Comparison of ENCODE assay signal across 12 mouse cellular contexts in genomic region chr11:44103841-44104191, GRCm38 (mm10).
A peak's percentile ranks its signal among the peaks of the same experiment; 100 is the strongest.
DNase-seq lines count a peak whose midpoint lies in the region; ATAC-seq lines count a peak whose summit lies in the region.
"Had no signal": no experiment of that assay in that cellular context is flagged by ENCODE, and none has a peak within 500 bp of the region (broad histone marks: within the 10 kb centered on the region; RNA-seq: fewer than 3 reads in every experiment).

No protein-coding gene starts in this region.

- no peaks in the 10 kb centered on the region for H3K27me3 ChIP-seq in forebrain, embryonic 14.5 days (replicated peaks; ENCODE audit: control insufficient read depth, insufficient read depth, low read length)
- H3K27me3 ChIP-seq in forebrain, embryonic 12.5 days: no peaks in the 10 kb centered on the region
- no peaks in the 10 kb centered on the region for H3K27me3 ChIP-seq in forebrain, embryonic 16.5 days (replicated peaks; ENCODE audit: control insufficient read depth, insufficient read depth, low read length)
- no peaks in the 10 kb centered on the region for H3K27me3 ChIP-seq in neural tube, embryonic 14.5 days (ENCODE audit: control insufficient read depth, insufficient read depth, low read length)

- no peaks in the 10 kb centered on the region for H3K9me3 ChIP-seq in forebrain, embryonic 14.5 days (replicated peaks; ENCODE audit: control insufficient read depth, low read length)
- no peaks in the 10 kb centered on the region for H3K9me3 ChIP-seq in forebrain, embryonic 12.5 days
- no peaks in the 10 kb centered on the region for H3K9me3 ChIP-seq in forebrain, embryonic 16.5 days (ENCODE audit: control insufficient read depth, low read length)
- no peaks in the 10 kb centered on the region for H3K9me3 ChIP-seq in neural tube, embryonic 14.5 days (ENCODE audit: control insufficient read depth, low read length)

- peak; percentile 80 for DNase-seq in forebrain, embryonic 14.5 days (ENCODE audit: low spot score)
- DNase-seq in lung, postnatal 10 days: peak; percentile 3
- no peak for DNase-seq in lung, postnatal 4 days
- DNase-seq in left cerebral cortex, postnatal 25 days (ENCODE audit: low spot score in 2 of 2): no peak
- DNase-seq: cerebellum, adult 2 months; gastrocnemius, postnatal 36 days; kidney, adult 2 months; kidney, postnatal 36 days; thymus, postnatal 36 days had no signal

- no peak overlapping the region for H3K27ac ChIP-seq in forebrain, embryonic 14.5 days (ENCODE audit: low read depth, low read length)
- no peak overlapping the region for H3K27ac ChIP-seq in forebrain, embryonic 12.5 days
- H3K27ac ChIP-seq in forebrain, embryonic 16.5 days (ENCODE audit: low read length): no peak overlapping the region
- H3K27ac ChIP-seq in neural tube, embryonic 14.5 days (ENCODE audit: low read depth, low read length): no peak overlapping the region

- ATAC-seq in forebrain, embryonic 14.5 days: peak; percentile 81; the same call in 1 of the 2 replicates
- no peak for ATAC-seq in forebrain, embryonic 12.5 days (ENCODE audit: low FRiP score)
- peak; percentile 84 for ATAC-seq in forebrain, embryonic 16.5 days
- peak; percentile 77 for ATAC-seq in neural tube, embryonic 14.5 days (ENCODE audit: low read depth)

- H3K4me1 ChIP-seq in forebrain, embryonic 14.5 days (ENCODE audit: control insufficient read depth, insufficient read depth, low read length): 0 out of 2 replicates have a peak, but pooled peaks cover 3% of the 10 kb centered on the region
- H3K4me1 ChIP-seq in forebrain, embryonic 12.5 days: no peaks in the 10 kb centered on the region
- peaks cover 7% of the 10 kb centered on the region; the same call in 1 of the 2 replicates for H3K4me1 ChIP-seq in forebrain, embryonic 16.5 days (replicated peaks; ENCODE audit: control insufficient read depth, insufficient read depth, low read length)
- H3K4me1 ChIP-seq in neural tube, embryonic 14.5 days (ENCODE audit: control insufficient read depth, insufficient read depth, low read length): peaks cover 6% of the 10 kb centered on the region

- no peaks in the 10 kb centered on the region for H3K36me3 ChIP-seq in forebrain, embryonic 14.5 days (ENCODE audit: control insufficient read depth, insufficient read depth, low read length)
- H3K36me3 ChIP-seq in forebrain, embryonic 12.5 days (replicated peaks): no peaks in the 10 kb centered on the region
- no peaks in the 10 kb centered on the region for H3K36me3 ChIP-seq in forebrain, embryonic 16.5 days (ENCODE audit: control insufficient read depth, insufficient read depth)
- no peaks in the 10 kb centered on the region for H3K36me3 ChIP-seq in neural tube, embryonic 14.5 days (ENCODE audit: control insufficient read depth, insufficient read depth, low read length)

- no peak overlapping the region for H3K4me3 ChIP-seq in forebrain, embryonic 14.5 days (ENCODE audit: low read depth, low read length)
- no peak overlapping the region for H3K4me3 ChIP-seq in forebrain, embryonic 12.5 days (replicated peaks)
- H3K4me3 ChIP-seq in forebrain, embryonic 16.5 days (replicated peaks; ENCODE audit: low read length): no peak overlapping the region
- no peak overlapping the region for H3K4me3 ChIP-seq in neural tube, embryonic 14.5 days (ENCODE audit: low read depth, low read length)

- intact Hi-C loops in left cerebral cortex, postnatal 25 days (cut with DNase I): no loop called here

- no peak overlapping the region for H3K4me2 ChIP-seq in forebrain, embryonic 14.5 days (ENCODE audit: low read length)
- H3K4me2 ChIP-seq in forebrain, embryonic 12.5 days: no peak overlapping the region
- no peak overlapping the region for H3K4me2 ChIP-seq in forebrain, embryonic 16.5 days (ENCODE audit: low read length)
- no peak overlapping the region for H3K4me2 ChIP-seq in neural tube, embryonic 14.5 days (ENCODE audit: low read depth, low read length)

- no peak overlapping the region for H3K9ac ChIP-seq in forebrain, embryonic 14.5 days (ENCODE audit: low read length)
- no peak overlapping the region for H3K9ac ChIP-seq in forebrain, embryonic 12.5 days
- H3K9ac ChIP-seq in forebrain, embryonic 16.5 days (replicated peaks; ENCODE audit: low read depth, low read length): no peak overlapping the region
- H3K9ac ChIP-seq in neural tube, embryonic 14.5 days (replicated peaks; ENCODE audit: low read depth, low read length): no peak overlapping the region

Comparison
In these comparisons a context has a peak if more than half of its experiments do, and no peak if none do; other contexts are left out.
1. DNase-seq: peak in forebrain, embryonic 14.5 days (single experiment) and lung, postnatal 10 days (single experiment); none in lung, postnatal 4 days (0 of 2) and left cerebral cortex, postnatal 25 days (0 of 2).